Mouse (Mus musculus) R1 (cell line): ENCODE data around the gene Slc35d1.

Experiments
- DNase-seq: peaks from one replicate; pipeline ENCODE4 v3.0.0-alpha.2; 2018; ENCODE audit warnings: low read depth, low spot score

The Slc35d1 gene

DNA sequence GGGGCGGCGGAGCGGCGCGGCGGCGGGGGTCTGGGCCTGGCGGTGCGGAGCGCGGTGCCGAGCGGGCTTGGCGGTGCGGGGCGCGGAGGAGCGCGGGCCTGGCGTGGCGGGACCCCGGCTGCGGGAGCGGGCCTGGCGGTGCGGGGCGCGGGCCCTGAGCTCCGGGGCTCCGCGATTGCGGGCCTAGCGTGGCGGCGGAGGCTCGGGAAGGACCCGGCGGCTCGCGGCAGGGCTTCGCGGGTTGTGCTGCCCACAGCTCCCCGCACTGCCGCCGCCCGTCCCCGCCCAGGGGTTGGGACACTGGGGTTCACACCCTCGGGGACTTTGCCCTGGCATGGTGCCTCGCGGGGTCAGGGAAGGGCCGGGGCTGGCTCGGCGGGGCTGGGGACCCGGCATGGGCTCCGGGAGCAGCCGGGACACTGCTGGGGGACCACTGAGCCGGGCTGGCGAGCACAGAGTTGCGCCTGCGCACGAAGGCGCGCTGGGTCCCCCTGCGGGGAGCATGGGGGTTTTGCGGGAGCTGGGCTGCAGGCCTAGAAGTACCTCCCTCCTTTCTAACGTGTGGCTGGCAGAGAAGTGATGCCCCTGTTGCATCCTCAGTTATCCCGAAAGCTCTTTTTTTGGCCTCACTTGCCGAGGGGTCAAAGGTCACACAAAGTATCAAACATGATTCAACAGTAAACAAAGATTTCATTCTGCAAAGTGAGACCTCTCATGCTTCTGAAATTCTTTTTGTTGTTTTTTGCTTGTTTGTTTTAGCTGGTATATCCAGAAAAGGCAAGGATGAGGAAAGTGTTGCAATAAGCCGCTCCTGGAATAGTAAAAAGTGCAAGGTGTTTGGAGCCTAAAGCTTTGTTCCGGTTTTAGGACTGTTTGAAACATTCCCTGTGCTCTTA lies at the start of gene Slc35d1:
TSS of gene Slc35d1 (minus strand) at position 240 of the 896 bp plus-strand sequence.
- DNase-seq: peak; percentile 83

DNA sequence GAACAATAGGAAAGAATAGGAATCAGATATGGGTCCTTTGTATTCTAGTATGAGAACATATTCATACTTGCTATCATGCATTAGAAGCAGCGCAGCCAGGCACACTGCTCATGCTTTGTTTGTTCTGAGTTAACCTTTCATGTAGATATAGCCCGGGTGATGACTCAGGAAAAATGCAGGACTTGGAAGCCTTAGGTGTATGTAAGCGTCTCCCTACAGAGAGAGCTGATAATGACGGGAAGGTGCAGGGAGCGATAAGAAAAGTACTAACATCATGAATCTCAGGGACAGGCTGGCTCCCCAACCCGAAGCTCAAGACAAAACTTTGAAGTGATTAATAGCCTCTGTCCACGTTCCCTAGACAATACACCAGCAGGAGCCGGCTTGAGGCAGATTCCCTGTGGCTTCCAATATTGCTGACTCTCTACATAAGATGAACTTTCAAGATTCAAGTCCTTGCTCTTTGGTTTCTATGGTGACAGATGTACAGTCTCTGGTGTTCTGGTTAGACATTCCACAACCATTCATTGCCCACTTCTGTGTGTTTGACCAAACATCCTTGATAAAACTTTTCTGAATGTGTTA lies 48.9 kb upstream of the Slc35d1 start:
- peak; percentile 41 for DNase-seq

DNA sequence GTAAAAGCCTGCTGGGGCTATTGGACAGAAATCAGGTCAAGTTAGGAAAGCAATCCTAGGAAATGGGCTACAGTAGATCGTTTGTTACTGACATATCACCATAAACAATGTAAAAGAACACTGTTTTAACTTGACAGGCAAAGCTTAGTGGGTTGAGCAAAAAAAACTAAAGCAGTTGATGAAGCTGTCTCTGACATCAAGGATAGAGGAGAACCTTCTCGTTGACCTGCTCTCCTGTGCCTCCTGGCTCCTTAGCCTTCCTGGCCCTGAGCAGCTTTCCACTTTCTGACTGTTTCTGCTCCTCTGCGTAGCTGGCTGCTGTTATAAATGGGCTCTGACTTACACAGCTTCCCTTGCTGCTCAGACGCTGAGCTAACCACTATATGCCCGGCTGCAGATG lies 48.4 kb upstream of the Slc35d1 start:
- DNase-seq: no peak

DNA sequence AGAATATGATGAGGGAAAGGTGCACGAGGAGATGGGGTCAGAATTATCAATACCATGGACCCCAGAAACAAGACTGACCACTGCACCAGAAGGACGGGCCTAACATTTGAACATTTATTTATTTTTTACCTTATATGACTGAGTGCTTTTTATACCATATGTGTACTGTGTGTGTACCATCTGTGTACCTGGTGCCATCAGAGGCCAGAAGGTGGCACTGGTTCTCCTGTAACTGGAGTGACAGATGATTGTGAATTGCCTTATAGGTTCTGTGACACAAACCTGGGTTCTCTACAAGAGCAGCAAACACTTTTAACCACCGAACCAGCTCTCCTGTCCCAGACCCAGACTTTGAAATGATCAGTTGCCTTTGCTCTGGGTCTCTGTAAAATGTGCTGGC lies 43.9 kb upstream of the Slc35d1 start:
- DNase-seq: no peak

DNA sequence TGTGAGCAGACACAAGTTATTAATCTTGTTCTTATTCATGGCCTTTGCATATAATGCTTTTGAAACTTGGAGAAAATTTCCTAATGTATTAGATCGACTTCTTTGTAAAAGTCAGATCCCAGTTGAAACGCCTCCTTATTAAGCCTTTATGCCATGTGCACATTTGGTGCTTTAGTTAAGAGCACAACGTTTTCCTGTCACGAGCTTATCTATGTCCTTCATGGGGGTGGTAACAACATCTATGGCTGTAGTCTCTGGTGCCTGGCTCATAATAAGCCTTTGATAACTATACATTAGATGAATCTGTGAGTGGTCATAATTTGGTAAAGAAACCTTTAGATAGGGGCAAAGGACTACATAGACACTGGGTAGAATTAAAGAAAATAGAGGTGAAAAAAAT lies 38.9 kb upstream of the Slc35d1 start:
- no peak for DNase-seq

DNA sequence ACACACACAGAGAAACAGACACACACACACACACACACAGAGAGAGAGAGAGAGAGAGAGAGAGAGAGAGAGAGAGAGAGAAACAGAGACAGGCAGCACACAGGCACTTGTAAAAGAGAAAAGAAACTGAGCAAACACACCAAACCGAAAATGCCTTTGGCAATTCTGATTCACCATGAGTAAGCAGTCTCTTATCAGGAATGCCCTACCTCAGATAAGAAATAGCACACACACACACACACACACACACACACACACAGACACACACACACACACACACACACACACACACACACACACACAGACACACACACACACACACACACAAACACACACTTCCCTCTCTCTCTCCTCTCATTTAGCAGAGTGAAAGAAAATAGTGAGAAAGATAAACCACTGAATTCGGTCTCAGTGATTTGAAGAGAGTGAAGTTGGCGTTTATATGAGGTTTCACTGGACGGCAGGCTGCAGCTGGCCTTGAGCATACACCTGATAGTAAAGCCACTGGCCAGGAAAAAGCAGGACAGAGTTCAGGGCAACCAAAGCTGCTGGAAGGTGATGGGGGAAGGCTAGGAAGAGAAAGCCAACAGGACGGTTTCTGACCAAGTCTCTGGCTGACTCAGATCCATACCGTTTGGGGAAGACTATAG lies 34.6 kb upstream of the Slc35d1 start:
- no peak for DNase-seq

DNA sequence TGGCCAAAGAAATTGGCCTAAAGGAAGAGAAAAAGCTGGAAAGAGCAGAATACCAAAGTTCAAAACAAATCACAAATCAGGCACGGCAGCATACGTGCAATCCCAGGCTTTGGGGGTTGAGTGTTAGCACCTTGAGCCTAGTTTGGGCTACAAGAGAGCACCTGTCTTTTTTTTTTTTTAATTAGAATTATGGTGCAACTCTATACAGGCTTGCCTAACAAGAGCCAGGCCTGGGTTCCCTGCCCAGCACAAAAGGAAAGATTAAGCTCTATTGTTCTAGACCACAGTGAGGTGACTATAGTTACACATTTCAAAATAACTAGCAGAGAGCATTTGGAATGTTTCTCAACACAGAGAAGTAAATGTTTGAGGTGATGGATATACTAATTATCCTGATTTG lies 32.8 kb upstream of the Slc35d1 start:
- DNase-seq: no peak

DNA sequence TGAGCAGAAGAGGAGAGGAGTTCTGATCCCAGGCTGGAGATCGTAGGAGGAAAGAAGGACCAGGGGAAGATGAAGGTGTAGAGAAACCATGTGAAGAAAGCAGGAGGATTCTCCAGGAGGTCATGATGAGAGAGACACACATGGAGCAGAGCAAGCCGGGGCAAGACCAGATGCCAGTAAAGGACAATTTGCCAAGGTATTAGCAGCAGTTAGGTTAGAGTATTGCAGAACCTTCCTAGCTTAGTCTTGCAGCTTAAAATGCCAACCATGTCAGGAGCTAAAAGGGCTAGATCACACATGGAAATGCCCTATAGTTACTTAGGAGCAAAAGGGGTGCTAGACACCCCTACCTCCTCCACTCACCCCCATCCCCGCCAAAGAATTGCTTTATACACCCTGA lies 32.3 kb upstream of the Slc35d1 start:
- no peak for DNase-seq

DNA sequence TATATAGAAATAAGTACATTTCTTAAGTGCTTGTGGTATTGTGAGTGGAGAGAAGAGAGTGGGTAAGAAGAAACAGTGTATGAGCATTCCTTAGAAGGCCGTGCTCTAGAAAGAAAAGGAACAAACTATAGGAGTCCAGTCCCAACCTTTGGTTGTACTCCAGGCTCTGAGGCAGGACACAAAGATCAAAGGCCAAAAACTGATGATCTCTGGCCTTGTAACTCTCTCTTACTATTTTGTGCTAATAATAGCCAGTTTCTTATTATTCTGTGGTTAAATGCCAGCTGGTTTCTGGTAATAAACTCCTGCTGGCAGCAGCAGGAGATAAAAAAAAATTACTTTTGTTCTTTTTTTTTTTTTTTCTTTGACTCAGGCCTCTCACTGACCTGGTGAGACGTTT lies 17.2 kb upstream of the Slc35d1 start:
- no peak for DNase-seq

DNA sequence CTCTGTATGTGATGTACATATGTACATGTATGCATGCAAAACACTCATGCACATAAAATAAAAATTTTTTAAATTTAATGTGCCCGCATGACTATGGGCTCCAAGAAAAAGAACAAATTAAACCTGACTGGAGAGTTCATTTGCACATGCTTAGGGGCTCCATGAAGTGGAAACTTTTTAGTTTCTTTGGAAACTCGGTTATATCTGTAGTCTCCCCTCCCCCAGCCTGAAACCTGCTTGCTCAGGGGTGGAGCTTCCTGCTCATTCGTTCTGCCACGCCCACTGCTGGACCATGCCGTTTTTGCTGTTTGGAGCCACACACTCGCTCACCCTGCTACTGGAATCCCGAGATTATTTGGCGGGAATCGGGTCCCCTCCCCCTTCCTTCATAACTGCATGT lies 7.9 kb upstream of the Slc35d1 start:
- DNase-seq: no peak

DNA sequence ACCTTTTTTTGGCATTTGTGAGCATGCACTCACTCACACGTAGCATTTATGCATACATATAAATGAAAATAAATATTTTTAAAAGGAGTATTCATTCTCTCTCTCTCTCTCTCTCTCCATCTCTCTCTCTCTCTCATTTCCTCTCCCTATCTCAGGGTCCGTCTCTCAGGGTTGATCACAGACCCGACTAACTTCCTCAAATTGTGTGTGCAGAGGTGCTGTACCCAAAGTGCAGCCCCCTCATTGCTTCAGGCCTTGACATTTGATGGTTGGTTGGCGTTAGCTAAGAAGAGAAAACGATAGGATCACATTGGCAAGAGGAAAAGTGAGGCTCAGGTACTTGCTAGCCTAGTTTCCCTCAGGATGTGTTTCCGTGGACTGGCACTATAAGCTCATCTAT lies 6.8 kb upstream of the Slc35d1 start:
- no peak for DNase-seq

DNA sequence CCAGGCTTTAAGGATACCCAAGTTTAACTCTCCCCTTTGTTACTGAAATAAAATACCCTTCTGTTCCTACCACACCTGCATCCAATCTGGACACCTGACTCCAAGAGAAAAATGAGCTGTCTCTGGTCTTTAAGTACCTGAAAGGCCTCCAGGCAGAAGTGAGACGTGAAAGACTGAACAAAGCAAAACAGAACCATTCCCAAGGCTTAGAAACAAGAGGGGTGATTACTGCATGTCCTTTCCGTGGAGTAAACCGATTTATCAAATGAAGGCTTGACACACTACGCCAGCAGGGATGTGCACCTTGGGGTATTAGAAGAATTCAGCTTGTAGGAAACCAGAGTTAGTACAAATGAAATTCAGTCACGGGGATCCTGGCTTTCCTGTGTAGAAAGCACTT lies 4.0 kb upstream of the Slc35d1 start:
- no peak for DNase-seq

DNA sequence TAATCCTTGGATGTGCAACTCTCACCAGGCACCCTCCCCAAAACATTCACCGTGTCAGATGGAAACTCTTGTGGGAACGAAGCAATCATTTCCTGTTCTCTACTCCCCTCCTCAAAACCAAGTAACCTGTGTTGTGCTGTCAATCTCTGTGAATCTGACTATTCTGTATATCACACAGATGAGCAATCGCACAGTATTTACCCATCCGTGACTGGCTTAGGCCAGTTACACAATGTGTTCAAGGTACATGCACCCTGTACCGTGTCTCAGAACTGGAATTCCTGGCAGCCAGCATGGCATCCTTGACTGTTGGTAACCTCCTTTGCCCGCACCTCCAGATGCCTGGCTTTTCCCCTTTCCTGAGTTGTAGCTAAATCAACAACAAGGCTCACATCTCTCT lies 1.1 kb upstream of the Slc35d1 start:
- no peak for DNase-seq

DNA sequence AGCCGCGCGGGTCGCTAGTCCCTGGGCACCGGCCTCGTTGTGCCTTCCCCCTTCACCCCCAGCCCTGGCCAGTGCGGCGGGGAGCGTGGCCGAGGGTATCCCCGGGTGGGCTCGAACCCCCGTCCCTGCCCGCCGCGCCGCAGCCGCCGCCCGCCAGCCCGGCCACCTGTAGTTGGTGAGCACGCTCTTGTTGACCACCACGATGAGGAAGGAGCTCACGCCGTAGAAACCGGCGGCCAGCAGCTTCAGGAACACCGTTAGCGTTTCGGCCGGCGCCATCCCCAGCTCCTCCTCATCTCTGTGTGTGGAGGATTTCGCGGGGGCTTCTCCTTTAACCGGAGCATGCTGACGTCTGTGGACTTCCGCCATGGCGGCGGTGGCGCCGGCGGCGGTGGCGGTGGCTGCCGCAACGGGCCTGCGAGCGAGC lies 453 bp downstream of the Slc35d1 start:
- peak; percentile 61 for DNase-seq

DNA sequence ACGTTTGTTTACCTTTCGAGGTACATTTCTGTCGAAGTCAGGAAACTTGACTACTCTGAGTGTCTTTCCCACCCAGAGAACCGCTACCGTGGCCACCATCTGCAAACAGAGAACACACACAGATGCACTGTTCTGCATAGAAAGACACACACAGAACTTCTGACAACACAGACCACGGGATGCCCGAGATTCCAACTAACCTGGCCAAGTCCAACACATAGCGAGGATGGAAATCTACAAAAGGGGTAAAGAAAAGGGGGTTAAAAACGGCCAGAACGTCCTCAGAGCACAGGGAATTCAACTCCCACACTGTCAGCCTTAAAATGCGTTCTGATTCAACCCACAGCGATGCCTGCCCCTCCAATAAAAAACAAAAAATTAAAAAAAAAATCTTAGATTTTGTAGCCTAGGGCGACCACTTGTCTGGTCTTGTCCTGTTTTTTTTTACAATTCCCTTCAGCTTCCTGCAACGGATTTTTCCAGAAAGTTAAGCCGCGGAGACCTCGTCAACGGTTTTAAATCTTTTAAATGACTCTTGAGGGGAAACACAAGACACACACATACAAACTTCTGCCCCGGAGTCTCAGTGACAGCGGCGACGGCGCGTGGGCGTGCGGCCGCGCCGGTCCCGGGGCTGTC lies 986 bp downstream of the Slc35d1 start:
- no peak for DNase-seq

DNA sequence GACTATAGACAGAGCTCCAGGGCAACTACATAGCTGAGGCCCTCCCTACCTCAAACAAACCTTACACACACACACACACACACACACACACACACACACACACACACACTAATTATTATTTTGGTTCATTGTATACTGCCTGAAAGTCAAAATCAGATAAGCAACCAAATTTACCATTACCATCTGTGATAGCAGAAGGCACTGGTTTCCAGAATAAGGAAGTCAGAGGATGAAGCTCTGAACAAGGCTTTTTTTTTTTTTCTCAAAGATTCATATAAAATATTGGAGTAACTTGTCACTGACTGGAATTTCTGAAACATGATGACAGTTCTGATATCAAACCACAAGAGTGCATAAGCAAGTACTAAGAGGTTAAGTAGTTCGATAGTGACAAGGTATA lies 6.4 kb downstream of the Slc35d1 start:
- no peak for DNase-seq

DNA sequence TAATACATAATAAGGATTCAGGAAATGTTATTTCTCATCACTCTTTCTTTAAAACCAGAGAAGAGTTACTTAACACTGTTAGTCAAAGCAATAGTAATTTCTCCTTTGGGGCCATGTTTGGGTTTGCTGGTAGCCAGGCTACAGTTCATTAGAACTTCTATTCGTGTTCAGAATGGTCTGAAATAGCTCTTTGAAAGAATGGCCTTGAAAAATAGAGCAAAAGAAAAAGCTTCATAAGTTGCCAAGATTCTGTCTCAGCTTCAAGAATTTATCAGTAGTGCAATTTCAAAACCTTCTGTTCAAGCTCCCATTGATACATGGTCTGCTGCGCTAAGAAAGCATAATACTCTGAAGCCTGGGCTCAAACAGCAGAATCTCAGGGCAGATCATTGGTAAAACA lies 11.3 kb downstream of the Slc35d1 start:
- DNase-seq: no peak

DNA sequence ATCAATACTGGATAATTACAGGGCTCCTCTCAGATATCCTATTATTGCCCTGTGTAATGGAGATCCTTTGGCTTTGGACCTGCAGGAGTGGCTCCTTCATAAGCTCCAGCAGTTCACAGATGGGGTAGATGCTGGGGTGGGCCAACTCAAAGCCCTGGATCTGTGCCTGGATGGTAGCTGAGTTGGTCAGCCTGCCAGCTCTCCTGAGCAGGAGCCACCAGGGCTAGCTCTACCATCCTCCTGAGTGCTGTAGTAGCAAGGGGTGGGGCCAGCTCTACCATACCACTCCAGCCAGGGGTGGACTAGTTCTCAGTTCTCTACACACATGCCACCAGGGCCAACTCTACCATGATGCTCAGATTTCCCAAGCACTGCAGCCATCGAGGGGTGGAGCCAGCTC lies 14.9 kb downstream of the Slc35d1 start:
- DNase-seq: no peak

DNA sequence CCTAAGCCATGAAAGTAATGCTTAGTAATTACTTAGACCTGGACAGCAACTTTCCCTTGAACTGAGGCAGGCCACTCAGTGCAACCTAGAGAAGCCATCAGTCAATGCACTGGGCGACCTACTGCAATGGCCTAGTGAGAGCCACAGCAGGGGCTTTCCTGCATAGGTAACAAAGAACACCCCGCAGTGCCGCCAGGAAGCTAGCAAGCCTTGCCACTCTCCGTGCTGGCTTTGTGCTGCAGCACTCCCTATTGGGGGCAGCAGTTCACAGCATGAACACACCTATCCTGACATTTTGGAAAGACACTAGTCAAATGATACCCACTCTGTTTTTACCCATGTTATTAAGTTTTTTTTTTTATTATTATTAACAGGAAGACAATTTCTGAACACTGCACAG lies 15.9 kb downstream of the Slc35d1 start:
- peak; percentile 35 for DNase-seq

DNA sequence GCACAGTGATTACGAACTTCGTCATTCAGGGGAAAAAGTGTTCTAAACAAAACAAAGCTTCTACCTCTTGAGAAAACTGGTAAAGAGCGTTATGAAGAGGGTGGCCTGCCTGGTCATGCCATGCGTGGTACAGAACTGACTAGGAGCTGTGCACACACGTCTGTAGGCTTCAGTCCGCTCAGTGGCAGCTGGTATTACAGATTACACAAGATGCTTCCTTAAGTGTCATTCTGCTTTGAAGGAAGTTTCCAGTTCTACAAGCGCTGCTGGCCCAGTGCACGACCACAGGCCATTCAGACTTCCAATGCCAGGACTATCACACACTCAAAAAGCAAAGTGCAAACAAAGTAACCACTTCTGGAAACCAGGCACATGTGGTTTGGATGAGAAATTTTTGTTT lies 17.6 kb downstream of the Slc35d1 start:
- DNase-seq: no peak

DNA sequence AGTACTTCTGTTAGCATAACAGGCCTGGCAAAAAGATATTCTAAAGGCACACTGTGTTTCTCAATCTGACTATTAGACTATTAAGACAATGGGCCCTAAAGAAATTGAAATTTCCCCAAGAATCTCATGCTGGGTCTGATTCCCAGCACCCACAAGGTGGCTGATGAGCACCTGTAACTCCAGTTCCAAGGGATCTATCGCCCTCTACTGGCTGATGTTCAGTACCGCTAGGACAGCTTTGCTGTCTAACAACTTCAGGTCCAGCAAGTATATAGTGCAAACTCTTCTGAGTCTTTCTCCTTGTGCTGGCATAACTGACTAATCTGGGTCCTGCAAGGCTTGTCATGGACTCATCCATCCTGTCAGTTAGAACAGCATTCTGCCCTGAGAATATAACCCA lies 22.5 kb downstream of the Slc35d1 start:
- DNase-seq: peak; percentile 79
